Mouse (Mus musculus): ENCODE measurements at regions not wholly inside any gene's neighbourhood (a gene's known extent, or its start where the extent isn't known, plus 50 kb on each side); places are given as distances from the start of the nearest gene placed in this dataset.

DNA sequence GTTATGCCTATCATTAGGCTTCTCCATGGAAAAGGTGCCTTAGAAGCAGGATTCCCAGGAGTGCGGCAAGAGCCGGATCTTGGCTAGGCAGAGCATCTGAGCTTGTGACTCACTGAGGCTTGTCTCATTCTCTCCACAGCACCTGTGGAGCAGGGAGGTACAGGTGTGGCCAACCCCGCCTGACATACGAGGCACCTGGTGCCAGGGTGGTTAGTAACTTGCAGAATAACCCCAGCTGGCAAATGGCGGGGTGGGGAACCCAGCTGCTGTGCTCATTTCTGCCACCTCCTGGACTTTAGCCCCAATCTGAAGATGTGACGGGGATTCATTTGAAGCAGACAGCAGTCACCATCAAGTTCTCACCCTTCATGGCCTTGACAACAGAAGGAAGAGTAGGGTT, 96.2 kb downstream of the Pdgfra start:
- no peak for DNase-seq (ENCODE audit: low read depth, low spot score)

DNA sequence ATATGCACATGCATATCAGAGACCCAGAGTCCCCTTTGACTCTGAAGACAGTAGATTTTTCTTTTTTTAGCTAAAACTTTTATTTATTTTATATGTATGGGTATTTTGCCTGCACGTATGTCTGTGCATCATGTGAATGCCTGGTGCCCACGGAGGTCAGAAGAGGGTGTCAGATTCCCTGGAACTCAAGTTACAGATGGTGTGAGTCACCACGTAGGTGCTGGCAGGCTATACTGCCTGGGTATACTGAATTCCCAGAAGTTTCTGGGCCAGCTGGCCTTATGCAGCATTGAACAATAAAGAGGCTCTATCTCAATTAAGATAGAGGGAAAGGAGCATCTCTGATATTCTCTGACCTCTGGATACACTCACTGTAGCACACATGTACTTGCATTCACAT, 97.6 kb downstream of the Pdgfra start:
- DNase-seq (ENCODE audit: low read depth, low spot score) = no peak

DNA sequence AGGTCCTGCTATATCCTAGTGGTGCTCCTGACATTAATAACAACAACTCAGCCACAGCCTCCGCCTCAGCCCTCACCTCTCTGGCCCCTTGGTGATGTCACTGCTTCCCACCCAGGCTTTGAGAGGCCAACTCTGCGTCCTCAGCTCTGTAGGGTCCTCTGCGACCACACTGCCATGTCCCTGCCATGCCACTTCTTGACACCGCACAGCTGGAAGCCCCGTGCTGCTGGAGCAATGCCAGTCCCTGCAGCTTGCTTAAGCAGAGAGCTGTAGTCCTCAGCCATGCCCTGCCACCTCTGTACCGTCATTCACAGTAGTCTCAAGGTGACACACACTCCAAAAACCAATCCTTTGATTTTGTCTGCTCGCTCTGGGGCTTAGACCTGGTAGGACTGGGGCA, 101.3 kb downstream of the Pdgfra start:
- DNase-seq (ENCODE audit: low read depth, low spot score) = no peak

DNA sequence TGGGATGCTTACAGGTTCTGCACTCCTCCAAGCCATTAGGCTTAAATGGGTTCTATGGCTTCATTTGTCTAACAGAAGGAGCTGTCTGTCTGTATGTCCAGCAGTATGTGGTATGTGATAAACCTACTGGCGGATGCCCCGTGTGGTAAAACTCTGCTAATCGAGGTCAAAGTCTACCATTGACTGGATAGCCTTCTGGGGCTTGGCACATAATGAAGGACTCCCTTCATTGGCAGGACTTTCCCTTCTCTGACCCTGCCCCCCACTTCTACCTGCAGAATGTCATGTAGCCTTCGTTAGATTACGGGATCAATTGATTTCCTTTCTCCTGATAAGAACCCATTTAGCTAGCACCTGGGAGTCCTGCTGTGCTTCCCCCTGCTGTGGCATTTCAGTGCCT, 101.7 kb downstream of the Pdgfra start:
- DNase-seq (ENCODE audit: low read depth, low spot score) = no peak

DNA sequence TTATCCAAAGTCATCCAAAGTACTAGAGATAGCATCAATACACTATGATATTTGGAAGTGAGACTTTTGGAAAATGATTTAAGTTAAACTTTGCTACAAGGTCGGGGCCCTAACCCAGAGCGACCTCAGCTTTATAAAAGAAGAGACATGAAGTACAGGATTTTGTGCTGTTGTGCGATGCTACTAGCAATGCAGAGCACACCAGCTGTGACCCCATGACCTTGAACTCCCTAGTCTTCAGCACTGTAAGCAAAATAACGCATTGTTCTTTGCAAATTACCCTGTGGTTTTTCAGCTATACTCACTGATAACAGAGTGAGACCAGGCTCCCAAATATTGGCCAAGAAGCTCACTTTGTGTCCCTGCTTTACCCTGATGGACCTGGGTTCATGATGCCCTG, 104.1 kb downstream of the Pdgfra start:
- no peak for DNase-seq (ENCODE audit: low read depth, low spot score)

DNA sequence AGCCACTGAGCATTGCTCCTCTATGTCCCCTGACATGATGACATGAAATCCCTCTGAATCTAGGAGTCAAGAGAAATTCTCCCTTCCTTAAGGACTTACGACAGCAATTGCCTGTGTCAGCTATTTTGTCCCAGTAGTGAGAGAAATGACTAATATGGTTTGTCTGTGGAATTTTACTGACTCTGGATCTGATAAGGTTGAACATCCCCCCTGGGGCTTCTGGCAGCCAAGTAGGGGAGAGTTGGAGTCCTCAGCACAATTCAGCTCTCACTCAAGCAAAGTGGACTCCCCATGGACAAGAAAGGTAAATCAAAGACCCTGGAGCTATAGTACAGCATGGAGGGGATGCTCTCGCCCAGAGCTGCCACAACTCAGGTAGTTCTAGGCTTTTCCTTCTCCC, 105.0 kb downstream of the Pdgfra start:
- DNase-seq (ENCODE audit: low read depth, low spot score) = no peak

DNA sequence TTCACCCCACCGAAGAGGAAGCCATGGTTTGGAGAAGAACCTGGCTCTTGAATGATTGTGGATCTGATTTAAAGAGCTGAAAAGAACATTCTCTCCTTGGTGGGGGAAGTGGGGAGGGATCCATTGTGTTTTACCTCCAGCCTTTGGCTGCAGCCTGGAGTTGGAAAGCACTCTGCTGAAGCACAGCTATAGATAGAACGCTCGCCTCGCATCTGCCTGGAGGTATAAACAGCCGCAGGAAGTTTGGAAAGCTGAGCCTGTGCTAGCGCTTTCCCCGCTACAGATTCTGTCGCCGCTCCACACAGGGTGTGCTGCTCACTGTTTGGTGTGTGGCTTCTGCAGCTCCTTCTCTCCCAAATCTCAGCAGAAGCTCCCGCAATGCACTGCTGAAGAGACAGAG, 108.2 kb downstream of the Pdgfra start:
- no peak for DNase-seq (ENCODE audit: low read depth, low spot score)

DNA sequence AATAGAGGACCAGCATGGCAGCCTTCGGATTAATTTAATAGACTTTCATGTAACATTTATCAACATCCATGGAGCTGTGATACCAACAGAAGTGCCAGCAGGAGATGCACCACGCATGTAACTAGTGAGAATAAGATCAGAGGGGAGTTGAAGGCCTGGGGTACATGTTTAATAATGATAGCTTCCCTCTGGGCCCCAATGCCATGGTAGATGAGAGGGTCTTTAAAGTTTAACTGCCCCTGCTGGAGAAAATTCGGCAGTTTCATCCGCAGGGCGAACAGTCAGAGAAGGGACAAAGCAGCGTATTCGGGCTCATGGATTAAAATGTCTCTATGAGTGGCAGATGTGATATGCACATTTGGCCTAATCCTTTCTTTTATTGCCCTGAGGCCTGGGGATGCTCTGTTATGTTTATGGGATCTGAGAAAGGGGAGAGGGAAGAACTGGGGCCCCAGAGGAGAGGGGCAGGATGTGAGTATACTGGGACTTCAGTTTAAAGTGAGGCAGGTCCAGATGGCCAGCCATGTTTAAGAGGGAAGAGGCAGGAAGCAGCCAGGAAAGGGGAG, 114.1 kb downstream of the Pdgfra start:
- no peak for DNase-seq (ENCODE audit: low read depth, low spot score)

DNA sequence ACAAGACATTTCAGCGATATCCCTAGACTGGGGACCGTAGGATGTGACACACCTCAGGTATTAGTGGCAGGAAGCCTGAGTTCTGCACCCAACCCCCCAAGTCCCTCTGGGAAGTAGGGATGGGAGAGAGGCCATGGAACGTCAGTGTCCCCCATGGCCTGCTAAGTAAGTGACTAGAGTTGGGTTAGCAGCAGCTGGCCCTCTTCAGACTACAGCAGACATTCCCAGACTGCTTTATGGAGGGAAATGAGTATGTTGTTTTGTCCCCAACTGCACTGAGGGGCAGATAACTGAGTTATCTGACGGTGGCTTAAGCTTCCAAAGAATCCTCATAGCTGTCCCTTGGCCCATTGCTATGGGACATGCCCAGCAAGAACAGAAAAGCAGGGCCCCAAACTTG, 114.8 kb downstream of the Pdgfra start:
- no peak for DNase-seq (ENCODE audit: low read depth, low spot score)

DNA sequence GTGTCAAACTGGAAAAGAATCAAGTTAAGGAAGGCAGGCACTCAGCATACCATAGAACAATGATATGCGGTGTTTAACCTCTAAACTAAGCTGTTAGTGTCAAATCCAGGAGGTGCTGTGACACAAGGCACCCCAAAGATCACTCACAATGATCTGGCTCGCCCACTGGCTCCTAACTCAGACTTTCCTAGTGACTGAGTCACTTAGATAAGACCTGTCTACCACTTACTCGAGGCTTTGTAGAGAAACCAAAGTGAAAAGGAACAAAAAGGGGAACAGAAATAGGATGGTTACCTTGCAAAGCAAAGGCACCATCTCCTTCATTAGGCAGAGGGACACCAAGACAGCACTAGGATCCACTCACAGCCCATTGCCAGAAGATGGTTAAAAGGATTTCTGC, 115.7 kb downstream of the Pdgfra start:
- no peak for DNase-seq (ENCODE audit: low read depth, low spot score)

DNA sequence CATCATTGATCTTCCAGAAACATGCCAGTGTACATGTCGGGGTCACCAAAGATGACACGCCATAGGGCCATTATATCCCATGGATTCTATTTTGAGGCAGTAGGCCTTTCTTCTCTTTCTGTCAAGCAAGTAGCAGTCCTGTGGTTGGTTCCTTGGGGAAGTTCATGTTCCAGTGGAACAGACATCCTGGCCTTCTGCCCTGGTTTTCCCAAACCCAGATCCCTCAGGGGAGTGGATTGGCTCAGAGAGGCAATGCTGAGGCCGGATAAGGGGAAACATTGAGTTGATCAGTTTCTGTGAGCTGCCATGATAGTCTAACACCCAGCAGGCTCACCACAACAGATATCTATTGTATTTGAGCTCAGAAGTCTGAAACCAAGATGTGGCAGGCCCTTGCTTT, 125.9 kb downstream of the Pdgfra start:
- no peak for DNase-seq (ENCODE audit: low read depth, low spot score)

DNA sequence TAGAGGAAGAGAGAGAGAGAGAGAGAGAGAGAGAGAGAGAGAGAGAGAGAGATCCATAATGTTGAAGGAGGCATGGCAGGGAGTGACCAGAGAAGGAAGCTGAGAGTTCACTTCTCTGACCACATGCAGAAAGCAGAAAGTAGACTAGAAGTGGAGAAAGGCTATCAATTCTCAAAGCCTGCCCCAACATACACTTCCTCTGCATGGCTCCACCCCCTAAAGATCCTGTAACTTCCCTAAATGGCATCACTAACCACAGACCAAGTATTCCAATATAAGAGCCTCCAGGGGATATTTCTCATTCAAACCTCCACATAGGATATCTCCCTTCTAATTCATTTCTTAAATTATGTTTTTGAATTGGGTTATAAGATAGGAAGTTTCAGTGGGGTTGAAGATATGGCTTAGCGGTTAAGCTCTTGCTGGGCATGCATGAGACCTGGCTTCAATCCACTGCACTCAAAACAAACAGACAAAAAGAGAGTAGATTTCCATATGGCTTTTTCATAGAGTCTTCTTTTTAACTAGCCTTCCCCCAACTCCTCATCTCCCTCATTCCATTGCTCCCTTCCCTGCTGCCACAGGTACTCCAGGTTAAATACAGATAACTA, 127.6 kb downstream of the Pdgfra start:
- DNase-seq (ENCODE audit: low read depth, low spot score) = no peak

DNA sequence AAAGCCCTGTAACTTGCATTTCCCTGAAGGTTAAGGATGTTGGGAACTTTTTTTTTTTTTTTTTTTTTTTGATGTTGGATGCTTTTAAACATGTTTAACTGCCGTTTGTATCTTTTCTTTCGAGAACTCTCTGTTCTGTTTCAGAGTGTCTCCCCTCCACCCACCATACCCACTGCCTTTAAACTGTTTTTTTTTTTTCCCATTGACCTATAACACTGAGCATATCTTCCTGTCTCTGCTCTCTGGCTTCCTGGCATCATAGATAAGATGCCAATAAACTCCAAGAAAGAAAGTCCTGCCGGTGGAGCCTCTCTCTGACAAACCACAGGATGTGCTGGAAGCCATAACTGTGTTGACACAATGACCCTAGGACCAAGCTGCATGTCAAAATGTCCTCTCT, 128.6 kb downstream of the Pdgfra start:
- DNase-seq (ENCODE audit: low read depth, low spot score) = no peak

DNA sequence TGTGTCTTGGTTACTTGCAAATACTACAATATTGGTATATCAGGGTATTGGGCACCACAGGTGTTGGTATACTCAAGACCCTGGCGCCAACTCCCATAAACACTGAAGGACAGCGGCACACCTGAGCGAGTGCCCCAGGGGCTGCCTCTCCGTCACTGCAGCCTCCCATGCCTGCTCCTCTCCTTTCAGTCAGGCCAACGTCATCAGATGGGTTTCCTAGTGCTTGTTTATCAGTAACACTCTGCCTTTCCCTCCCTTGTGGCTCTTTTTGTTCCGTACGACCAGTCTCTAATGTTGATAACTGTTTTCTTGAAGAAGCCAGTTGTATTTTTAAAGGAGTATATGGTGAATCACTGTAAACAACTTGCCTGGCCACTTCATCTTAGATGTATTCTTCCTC, 129.4 kb downstream of the Pdgfra start:
- DNase-seq (ENCODE audit: low read depth, low spot score) = no peak

DNA sequence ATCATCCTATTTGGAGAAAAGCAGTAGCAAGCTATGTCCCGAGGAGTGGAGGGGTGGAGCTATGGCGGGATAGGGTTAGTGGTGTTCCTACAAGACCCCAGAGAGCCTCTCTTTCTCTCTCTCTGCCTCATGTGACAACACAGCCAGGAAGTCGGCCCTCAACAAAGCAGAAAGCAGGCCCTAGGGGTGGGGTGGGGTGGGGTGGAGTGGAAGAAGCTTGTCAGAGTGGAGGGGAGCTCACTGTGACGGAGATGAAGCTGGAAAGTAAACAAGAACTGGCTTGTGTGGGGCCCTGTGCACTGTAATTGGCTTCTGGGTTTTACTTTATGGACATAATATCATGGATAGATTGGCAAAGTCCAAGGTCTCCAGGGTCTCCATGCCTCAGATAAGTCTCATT, 130.5 kb downstream of the Pdgfra start:
- no peak for DNase-seq (ENCODE audit: low read depth, low spot score)

DNA sequence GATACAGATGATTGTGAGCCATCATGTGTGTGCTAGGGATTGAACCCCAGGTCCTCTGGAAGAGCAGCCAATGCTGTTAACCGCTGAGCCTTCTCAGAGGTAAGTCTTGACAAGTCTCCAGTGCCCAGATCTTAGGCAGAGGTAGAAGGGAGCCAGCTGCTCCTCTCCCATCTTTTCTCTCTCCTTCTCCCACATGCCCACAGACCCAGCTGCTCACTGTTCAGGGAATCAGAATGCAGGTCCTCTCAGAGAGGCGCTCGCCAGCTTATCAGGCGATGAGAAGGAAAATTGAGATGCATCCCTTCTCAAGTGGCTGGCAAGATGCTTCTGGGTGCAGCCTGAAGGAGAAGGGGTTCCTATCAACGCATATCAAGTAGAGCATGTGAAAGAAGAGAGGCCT, 131.7 kb downstream of the Pdgfra start:
- no peak for DNase-seq (ENCODE audit: low read depth, low spot score)

DNA sequence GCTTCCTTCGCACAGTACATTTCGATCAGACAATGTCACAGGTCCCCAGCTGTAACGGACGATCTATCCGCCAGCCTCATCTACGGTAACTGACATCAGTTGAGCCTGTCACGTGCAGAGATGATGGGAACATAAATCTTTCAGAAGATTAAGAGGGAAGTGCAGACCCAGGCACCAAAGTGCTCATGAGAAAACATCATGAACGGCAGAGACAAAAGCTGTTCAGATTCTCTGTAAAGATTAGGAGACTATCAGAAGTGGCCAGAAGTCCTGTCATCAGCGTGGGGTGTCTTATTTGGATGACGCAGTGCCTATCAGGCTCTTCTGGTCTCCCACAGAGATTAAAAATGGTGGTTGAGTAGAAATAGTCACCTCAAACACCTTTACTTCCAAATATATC, 133.9 kb downstream of the Pdgfra start:
- no peak for DNase-seq (ENCODE audit: low read depth, low spot score)

DNA sequence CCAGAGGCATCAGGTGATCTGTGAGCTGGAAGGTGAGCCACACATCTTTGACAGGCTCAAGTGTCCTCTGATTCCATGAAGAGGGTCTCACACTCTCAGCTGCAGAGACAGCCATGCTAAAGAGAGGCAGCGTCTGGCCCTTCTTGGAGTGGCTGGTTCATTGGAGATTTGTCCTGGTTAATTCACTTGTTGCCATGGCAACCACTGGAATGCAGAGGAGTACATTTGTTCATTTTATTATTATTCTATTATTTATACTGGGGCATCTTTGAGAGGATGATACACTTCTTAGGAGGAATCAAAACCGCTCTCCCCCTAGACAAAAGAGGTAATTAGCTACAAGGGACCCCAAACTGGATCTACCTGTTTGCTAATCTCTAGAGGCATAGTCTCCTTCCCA, 143.6 kb downstream of the Pdgfra start:
- no peak for DNase-seq (ENCODE audit: low read depth, low spot score)

DNA sequence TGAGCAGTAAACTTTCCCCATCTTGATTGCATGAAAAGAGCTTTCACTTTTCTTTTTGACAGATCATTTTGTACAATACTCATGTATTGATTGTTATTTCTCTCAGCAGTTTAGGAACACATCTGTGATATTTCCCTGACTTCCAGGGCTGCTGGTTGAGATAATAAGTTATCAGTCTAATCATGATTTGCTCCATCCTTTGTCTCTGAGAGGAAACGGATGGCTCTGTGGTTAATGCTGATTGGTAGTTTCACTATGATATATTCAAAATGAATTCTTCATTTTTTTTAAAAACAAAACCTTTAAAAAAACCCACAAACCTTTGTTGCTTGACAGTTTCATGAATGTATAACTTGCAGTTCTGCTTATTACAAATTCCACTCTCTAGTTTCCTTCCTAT, 160.8 kb downstream of the Pdgfra start:
- DNase-seq (ENCODE audit: low read depth, low spot score) = no peak

DNA sequence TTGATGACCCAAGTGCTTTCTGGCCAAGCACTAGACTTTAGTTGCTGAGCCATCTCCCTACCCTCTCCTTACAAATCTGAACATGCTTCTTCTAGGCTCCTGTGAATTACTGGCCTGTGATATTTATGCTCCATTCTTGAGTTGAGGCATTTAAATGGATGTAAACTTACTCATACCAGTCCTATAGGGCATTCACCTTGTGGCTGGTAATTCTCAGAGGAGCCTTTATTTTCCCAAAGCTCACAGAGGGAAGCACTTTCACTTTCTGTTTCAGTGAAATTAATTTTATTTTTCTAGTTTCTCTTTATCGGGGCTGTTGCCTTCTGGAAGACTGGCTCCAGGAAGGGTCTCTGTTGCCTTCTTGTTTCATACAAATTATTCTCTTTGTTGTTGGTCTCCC, 163.9 kb downstream of the Pdgfra start:
- no peak for DNase-seq (ENCODE audit: low read depth, low spot score)

DNA sequence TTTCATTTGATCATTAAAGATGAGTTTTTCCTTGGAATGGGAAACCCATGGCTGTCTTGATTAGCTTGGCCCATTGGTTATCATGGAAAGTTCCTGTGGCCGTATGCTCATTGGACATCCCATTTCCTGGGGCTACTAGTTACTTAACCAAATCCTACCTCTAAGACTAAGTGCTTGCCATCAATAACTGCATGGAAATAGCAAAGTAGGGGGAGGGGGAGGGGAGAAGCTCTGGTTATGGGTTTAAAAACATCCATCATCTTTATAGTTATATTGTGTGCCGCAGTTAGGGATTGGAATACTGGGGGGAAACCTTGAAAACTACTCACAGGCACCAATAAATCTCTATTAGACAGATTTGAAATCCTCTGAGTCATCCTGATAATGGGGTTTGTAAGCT, 168.4 kb downstream of the Pdgfra start:
- DNase-seq (ENCODE audit: low read depth, low spot score) = no peak

DNA sequence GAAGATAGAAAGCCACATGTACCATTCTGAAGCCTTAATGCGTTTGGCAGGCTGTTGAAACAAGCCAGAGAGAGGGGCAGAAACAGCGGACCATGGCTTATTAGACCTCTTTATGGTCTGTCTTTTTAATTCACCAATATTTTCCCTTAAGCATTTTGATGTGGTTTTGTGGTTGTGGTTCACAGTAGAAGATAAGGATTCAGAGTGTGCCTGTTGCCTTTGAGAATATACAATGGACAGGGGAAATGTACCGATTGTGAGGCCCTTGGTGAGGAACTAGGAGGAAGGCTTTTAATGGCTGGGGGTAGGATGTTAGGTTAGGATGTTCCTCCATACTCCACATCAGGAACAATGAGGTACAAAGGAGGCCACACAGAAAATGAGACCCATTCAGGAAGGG, 182.0 kb downstream of the Pdgfra start:
- no peak for DNase-seq (ENCODE audit: low read depth, low spot score)

DNA sequence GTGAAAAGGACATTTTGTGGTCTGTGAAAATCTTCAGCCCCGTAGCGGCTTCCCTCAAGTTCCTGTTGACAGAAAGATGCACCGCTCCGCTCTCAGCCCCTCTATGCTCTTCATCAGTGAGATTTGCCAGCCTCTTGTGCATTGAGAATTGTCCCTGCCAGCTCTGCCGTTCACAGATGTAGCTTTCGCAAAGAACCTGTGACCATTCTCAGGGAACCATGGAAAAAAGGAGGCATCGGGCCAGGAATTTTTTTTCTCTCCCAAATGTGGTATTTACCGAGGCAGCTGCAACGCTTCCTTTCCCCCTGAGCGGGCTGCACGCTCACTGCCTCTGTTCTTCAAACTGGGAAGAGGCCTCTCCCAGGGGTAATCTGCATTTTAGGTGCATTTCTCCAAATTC, 184.4 kb downstream of the Pdgfra start:
- DNase-seq (ENCODE audit: low read depth, low spot score) = no peak

DNA sequence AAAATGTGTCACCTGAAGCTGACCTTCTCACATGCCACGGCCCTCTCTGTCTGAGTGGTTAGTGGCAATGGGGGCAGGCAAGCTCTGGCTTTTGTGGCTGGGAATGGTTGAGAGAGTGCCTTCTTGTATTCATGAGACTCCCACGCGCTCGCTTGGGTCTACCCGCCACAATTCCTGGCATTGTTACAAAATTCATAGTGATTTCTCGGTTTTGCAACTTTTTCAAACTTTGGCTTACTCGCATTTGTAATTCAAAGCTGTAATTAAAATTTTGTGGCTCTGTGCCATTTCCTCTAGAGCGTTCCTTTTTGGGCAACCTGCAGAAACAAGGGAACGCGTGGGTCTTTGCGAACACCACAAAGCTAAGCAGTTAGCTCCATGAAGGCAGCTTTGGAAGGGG, 186.3 kb downstream of the Pdgfra start:
- DNase-seq (ENCODE audit: low read depth, low spot score) = no peak

Data from retina, adult 2 months (tissue).